Mouse (Mus musculus) cortical plate, adult 2 months (tissue): ENCODE results near the gene Gemin2.

Source experiments
- CTCF ChIP-seq: fragments of 200-500 bp; IDR thresholded peaks from 2 replicates; pipeline ENCODE4 v1.5.1; 2011; ENCODE audit warnings: mild to moderate bottlenecking, control low read depth, low read length; ENCODE audit not compliant: insufficient read depth; ENCODE audit errors: extremely low read depth
- POLR2A ChIP-seq: fragments of 200-500 bp; IDR thresholded peaks from 2 replicates; pipeline ENCODE4 v1.6.1; 2011; ENCODE audit warnings: mild to moderate bottlenecking, low read length, control low read depth; ENCODE audit not compliant: insufficient read depth; ENCODE audit errors: extremely low read depth

- TF ChIP-seq POLR2A (no peak), CTCF (no peak)
These were observed 39.3 kb downstream of the Gemin2 start for GRCm38 (mm10) chr12:59052470-59052869.
